Mouse (Mus musculus): ENCODE measurements around the gene Oprd1. TPM values are rescaled to one million over a fixed set of nuclear protein-coding genes. Genes with fewer than 3 reads are reported as not detected.

The Oprd1 gene
- polyA plus RNA-seq (2015; fragmentation: Illumina TruSeq; extraction: RNeasy Lipid Tissue Mini Kit (QIAGEN cat#74804); ENCODE audit: insufficient read depth, low replicate concordance), result 0.37 TPM

DNA sequence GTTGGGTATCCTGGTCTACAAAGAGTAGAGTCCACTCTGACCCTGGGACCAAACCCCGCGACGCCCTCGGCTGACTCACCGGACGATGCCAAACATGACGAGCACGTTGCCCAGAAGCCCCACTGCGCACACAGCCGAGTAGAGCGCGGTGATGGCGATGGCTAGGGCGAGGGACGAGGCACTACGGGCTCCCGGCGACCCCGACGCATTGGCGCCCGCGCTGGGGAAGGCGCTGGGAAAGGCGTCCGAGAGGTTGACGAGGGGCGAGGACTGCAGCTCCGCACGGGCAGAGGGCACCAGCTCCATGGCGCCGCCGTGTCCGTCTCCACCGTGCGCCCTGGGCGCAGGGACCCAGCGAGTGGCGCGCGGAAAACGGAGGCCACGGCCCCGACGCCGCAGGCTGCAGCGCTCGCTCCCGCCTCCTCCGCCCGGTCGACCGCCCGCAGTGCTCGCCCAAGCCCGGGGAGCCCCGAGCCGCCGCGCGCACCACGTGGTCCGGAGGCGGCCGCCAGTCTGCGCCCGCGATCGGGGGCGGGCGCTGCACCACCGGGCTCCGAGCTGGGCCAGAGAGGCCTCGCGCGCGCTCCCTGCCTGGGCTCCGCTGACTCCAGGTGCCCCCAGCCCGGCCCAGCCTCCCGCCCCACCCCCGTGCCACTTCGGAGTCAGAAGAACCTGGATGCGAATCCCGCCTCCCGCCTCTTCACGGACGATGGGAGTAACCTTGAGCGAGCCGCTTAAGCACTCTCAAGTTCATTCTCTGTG is at the start of gene Oprd1:
TSS of gene Oprd1 (minus strand) at position 407 of the 762 bp plus-strand sequence.

DNA sequence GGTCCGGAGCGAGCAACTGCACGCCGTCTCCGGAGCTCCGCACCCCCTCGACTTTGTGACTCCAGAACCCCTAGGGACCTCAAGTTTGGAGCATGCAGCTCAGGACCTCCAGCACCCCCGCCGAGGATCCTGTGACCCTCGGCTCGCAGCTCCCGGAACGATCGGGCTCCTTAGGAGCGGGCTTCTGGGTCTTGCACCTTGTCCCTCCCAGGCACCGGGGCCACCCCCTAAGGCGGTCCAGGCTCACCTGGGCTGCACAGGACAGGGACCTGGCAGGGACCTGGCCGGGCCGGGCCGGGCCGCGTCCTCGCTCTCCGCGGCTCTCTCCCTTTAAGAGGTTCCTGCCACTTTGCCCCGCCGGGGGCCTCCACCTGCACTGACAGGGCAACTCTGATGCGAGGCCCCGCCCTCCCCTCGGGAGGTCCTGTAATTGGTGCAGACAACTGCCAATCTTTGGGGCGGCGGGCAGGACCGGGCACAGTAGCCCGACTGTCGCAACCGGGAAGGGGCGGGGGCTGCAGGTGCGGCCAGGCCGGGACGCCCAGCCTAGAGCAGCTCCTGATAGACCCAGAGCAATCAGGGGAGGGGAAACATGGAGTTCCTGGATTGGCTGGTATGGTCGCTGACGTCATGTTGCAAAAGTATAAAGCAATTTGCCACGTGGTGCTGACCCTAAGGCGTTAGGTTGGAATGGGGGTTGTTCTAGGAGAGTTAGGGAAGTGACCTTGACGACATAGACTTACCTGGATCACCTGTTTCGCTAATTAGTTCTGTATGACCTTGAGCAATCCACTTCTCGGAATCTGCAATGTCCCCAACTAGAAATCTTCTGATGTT is 69.1 kb downstream of the Oprd1 start, which contains the start of gene Epb41:
TSS of gene Epb41 (minus strand) at position 389 of the 837 bp plus-strand sequence.

DNA sequence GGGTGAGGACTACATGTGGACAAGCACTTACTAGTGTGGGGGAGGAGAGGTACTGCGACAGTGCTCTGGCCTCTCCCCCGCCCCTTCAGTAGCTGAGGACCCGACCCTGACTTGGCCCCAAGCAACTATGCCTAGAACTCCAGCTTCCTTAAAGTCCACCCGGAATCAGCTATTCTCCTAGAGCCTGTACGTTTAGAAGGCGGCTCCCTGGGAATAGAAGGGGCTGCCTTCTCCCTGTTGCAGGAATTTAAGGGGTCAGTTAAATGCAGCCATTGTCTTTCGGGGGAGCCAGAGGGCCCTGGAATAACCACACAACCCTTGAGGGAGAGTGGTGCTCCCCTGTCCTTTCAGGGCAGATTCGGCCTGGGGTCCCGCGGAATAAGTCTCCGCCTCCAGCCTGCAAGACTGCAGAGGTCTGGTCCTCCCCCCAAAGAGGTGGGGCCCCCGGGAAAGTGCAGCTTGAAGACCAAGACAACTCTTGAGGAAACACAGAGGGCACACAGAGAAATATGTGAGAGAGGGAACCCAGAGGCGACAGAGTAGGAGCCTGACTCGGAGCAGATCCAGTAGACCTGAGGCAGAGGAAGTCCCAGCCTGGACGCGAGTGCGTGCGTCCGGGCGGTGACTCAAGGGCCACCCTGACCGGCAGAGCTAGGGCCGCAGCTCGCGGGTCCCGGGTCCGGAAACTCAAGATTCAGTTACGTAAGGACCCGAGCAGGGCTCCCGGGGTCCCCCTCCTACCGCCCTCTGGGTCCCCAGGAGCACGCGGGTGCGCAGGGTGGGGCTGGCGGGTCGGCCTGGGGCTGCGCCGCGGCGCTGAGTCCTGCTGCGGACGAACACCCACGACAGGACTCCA is 70.0 kb downstream of the Oprd1 start, which contains the start of gene Gm10300:
TSS of gene Gm10300 (plus strand) at position 621 of the 856 bp plus-strand sequence.

Other genes starting within 250 kb of the Oprd1 start
- gene Tmem200b, start 222.7 kb downstream of the Oprd1 start, polyA plus RNA-seq (2015; fragmentation: Illumina TruSeq; extraction: RNeasy Lipid Tissue Mini Kit (QIAGEN cat#74804); ENCODE audit: insufficient read depth, low replicate concordance), result 0.52 TPM
- not detected for gene Gm10300, start 69.8 kb downstream of the Oprd1 start, polyA plus RNA-seq (2015; fragmentation: Illumina TruSeq; extraction: RNeasy Lipid Tissue Mini Kit (QIAGEN cat#74804); ENCODE audit: insufficient read depth, low replicate concordance)
- gene Epb41, start 69.2 kb downstream of the Oprd1 start, polyA plus RNA-seq (2015; fragmentation: Illumina TruSeq; extraction: RNeasy Lipid Tissue Mini Kit (QIAGEN cat#74804); ENCODE audit: insufficient read depth, low replicate concordance), result 183 TPM
- gene Ythdf2, start 67.8 kb upstream of the Oprd1 start, polyA plus RNA-seq (2015; fragmentation: Illumina TruSeq; extraction: RNeasy Lipid Tissue Mini Kit (QIAGEN cat#74804); ENCODE audit: insufficient read depth, low replicate concordance), result 59.6 TPM
- gene Gmeb1, start 117.1 kb upstream of the Oprd1 start, polyA plus RNA-seq (2015; fragmentation: Illumina TruSeq; extraction: RNeasy Lipid Tissue Mini Kit (QIAGEN cat#74804); ENCODE audit: insufficient read depth, low replicate concordance), result 19.9 TPM
- gene Taf12, start 129.9 kb upstream of the Oprd1 start, polyA plus RNA-seq (2015; fragmentation: Illumina TruSeq; extraction: RNeasy Lipid Tissue Mini Kit (QIAGEN cat#74804); ENCODE audit: insufficient read depth, low replicate concordance), result 37.9 TPM
- gene Rab42, start 158.9 kb upstream of the Oprd1 start, polyA plus RNA-seq (2015; fragmentation: Illumina TruSeq; extraction: RNeasy Lipid Tissue Mini Kit (QIAGEN cat#74804); ENCODE audit: insufficient read depth, low replicate concordance), result 0.36 TPM
- 44.6 TPM for gene Trnau1ap, start 185.1 kb upstream of the Oprd1 start, polyA plus RNA-seq (2015; fragmentation: Illumina TruSeq; extraction: RNeasy Lipid Tissue Mini Kit (QIAGEN cat#74804); ENCODE audit: insufficient read depth, low replicate concordance)
- gene Rcc1, start 209.1 kb upstream of the Oprd1 start, polyA plus RNA-seq (2015; fragmentation: Illumina TruSeq; extraction: RNeasy Lipid Tissue Mini Kit (QIAGEN cat#74804); ENCODE audit: insufficient read depth, low replicate concordance), result 25.2 TPM